Mouse (Mus musculus) layer of hippocampus, postnatal 10 days (tissue): ENCODE data around the gene Olfr781. TPM values are rescaled to one million over a fixed set of nuclear protein-coding genes. Genes with fewer than 3 reads are reported as not detected.
"Not testable (repeated sequence)": the region's sequence is repeated elsewhere in the genome, so short reads cannot be mapped to it uniquely, and the experiment has no call there.

Experiments used
- DNase-seq, 2 experiments: peaks; one replicate each; pipeline ENCODE4 v3.0.0; 2021; ENCODE audit warnings: low spot score in 2 of 2
- long read RNA-seq: library from polyadenylated mRNA; stranded (forward); transcript quantifications from one replicate; pipeline ENCODE4 v2.0.0, GENCODE M21; 2023
- total RNA-seq, 2 experiments: library from RNA; stranded (reverse); gene quantifications; 2 replicates each; pipeline ENCODE4 v1.2.3; 2021

Gene Olfr781
- not detected for total RNA-seq
- long read RNA-seq = 0 reads

GRCm38 (mm10) chr10:129328554-129328953 is at the start of gene Olfr781:
Olfr781 (plus strand) TSS chr10:129328854.
- no peak for DNase-seq

- DNase-seq = not testable (repeated sequence)
These were observed 15.7 kb upstream of the Olfr781 start for GRCm38 (mm10) chr10:129312973-129313372.

- not testable (repeated sequence) for DNase-seq
These were observed 15.1 kb upstream of the Olfr781 start for GRCm38 (mm10) chr10:129313521-129313920.

GRCm38 (mm10) chr10:129317817-129318216 is 10.8 kb upstream of the Olfr781 start, which contains the start of gene Olfr780:
Olfr780 (plus strand) TSS chr10:129318117.
- DNase-seq = no peak

- no peak for DNase-seq
These were observed 19.9 kb downstream of the Olfr781 start, which contains the start of gene Olfr782 for GRCm38 (mm10) chr10:129348550-129348949. Olfr782 (plus strand) TSS chr10:129348850.

GRCm38 (mm10) chr10:129352475-129352874 is 23.8 kb downstream of the Olfr781 start:
- not testable (repeated sequence) for DNase-seq

GRCm38 (mm10) chr10:129356496-129356895 is 27.8 kb downstream of the Olfr781 start:
- not testable (repeated sequence) for DNase-seq

- peak; percentile 5 to 15 for DNase-seq
These were observed 28.7 kb downstream of the Olfr781 start for GRCm38 (mm10) chr10:129357307-129357706.

- DNase-seq = not testable (repeated sequence)
These were observed 45.4 kb downstream of the Olfr781 start for GRCm38 (mm10) chr10:129374051-129374450.

Other genes with a start within 250 kb of the Olfr781 start
- gene Olfr767, start 245.9 kb upstream of the Olfr781 start, total RNA-seq = under 1 TPM in 1 of 2 experiments, not detected in 1; 0.07 TPM
- gene Olfr768, start 229.5 kb upstream of the Olfr781 start, total RNA-seq = not detected
- not detected for gene Olfr769, start 211.0 kb upstream of the Olfr781 start, total RNA-seq
- not detected for gene Olfr770, start 189.9 kb upstream of the Olfr781 start, total RNA-seq
- not detected for gene Olfr771, start 164.1 kb upstream of the Olfr781 start, total RNA-seq
- not detected for gene Olfr772, start 150.9 kb upstream of the Olfr781 start, total RNA-seq
- not detected for gene Olfr773, start 141.4 kb upstream of the Olfr781 start, total RNA-seq
- not detected for gene Olfr774, start 92.7 kb upstream of the Olfr781 start, total RNA-seq
- gene Olfr775, start 80.4 kb upstream of the Olfr781 start, total RNA-seq = not detected
- gene Olfr776, start 69.7 kb upstream of the Olfr781 start, total RNA-seq = not detected
- not detected for gene Olfr777, start 57.4 kb upstream of the Olfr781 start, total RNA-seq
- not detected for gene Olfr780, start 10.7 kb upstream of the Olfr781 start, total RNA-seq
- gene Olfr782, start 20.0 kb downstream of the Olfr781 start, total RNA-seq = not detected
- under 1 TPM in 1 of 2 experiments, not detected in 1; 0.18 TPM for gene Olfr784, start 55.2 kb downstream of the Olfr781 start, total RNA-seq
- not detected for gene Olfr785, start 76.6 kb downstream of the Olfr781 start, total RNA-seq
- not detected for gene Olfr786, start 98.5 kb downstream of the Olfr781 start, total RNA-seq
- not detected for gene Olfr787, start 133.0 kb downstream of the Olfr781 start, total RNA-seq
- gene Olfr788, start 142.1 kb downstream of the Olfr781 start, total RNA-seq = not detected
- gene Olfr789, start 155.9 kb downstream of the Olfr781 start, total RNA-seq = not detected
- gene Olfr790, start 169.6 kb downstream of the Olfr781 start, total RNA-seq = not detected
- gene Olfr791, start 192.9 kb downstream of the Olfr781 start, total RNA-seq = not detected
- gene Olfr792, start 210.3 kb downstream of the Olfr781 start, total RNA-seq = not detected
- gene Olfr794, start 238.8 kb downstream of the Olfr781 start, total RNA-seq = not detected